15 mouse cellular contexts compared by ENCODE assay signal in genomic region chr2:102030152-102030551, GRCm38 (mm10).
A peak's percentile ranks its signal among the peaks of the same experiment; 100 is the strongest.
DNase-seq lines count a peak whose midpoint lies in the region; ATAC-seq lines count a peak whose summit lies in the region.
"Had no signal": no experiment of that assay in that cellular context is flagged by ENCODE, and none has a peak within 500 bp of the region (broad histone marks: within the 10 kb centered on the region; RNA-seq: fewer than 3 reads in every experiment).

No protein-coding gene starts in this region.

- peak overlapping the region; percentile 58; the same call in 1 of the 2 replicates for H3K27ac ChIP-seq in hindbrain, embryonic 12.5 days
- no peak overlapping the region for H3K27ac ChIP-seq in hindbrain, embryonic 10.5 days
- peak overlapping the region; percentile 74 for H3K27ac ChIP-seq in midbrain, embryonic 13.5 days
- H3K27ac ChIP-seq: embryonic facial prominence, embryonic 10.5 days; left cerebral cortex, adult 2 months; limb, embryonic 10.5 days; liver, embryonic 12.5 days; macrophage had no signal

- H3K4me2 ChIP-seq in hindbrain, embryonic 12.5 days (replicated peaks): no peak overlapping the region
- no peak overlapping the region for H3K4me2 ChIP-seq in midbrain, embryonic 13.5 days (replicated peaks)
- H3K4me2 ChIP-seq: heart, embryonic 12.5 days; liver, embryonic 12.5 days; lung, embryonic 14.5 days had no signal

- WGBS in hindbrain, embryonic 12.5 days: 84% methylated on average over 6 of the region's 6 CpGs
- WGBS in hindbrain, embryonic 10.5 days: 91% methylated on average over 6 of the region's 6 CpGs
- 79% methylated on average over 6 of the region's 6 CpGs for WGBS in midbrain, embryonic 13.5 days

- no peak for DNase-seq in hindbrain, embryonic 10.5 days (ENCODE audit: low spot score)
- DNase-seq in thymus, postnatal 14 days: peak; percentile 21
- no peak for DNase-seq in thymus, adult 18-20 months
- no peak for DNase-seq in layer of hippocampus, postnatal 25 days (ENCODE audit: extremely low spot score in 1 of 2, low spot score in 1 of 2)
- DNase-seq: cerebellum, adult 11-12 months had no signal

- H3K4me3 ChIP-seq in hindbrain, embryonic 12.5 days: no peak overlapping the region
- H3K4me3 ChIP-seq in hindbrain, embryonic 10.5 days: no peak overlapping the region
- H3K4me3 ChIP-seq in midbrain, embryonic 13.5 days (replicated peaks): no peak overlapping the region
- H3K4me3 ChIP-seq: embryonic facial prominence, embryonic 10.5 days; heart, embryonic 12.5 days; left cerebral cortex, adult 2 months; limb, embryonic 10.5 days; liver, embryonic 12.5 days had no signal

- H3K4me1 ChIP-seq in hindbrain, embryonic 12.5 days: peaks cover 39% of the 10 kb centered on the region
- peaks cover 16% of the 10 kb centered on the region for H3K4me1 ChIP-seq in hindbrain, embryonic 10.5 days (replicated peaks)
- H3K4me1 ChIP-seq in midbrain, embryonic 13.5 days (replicated peaks): peaks cover 57% of the 10 kb centered on the region

- no peak overlapping the region for H3K9ac ChIP-seq in hindbrain, embryonic 12.5 days
- no peak overlapping the region for H3K9ac ChIP-seq in midbrain, embryonic 13.5 days (replicated peaks)
- H3K9ac ChIP-seq: heart, embryonic 12.5 days; liver, embryonic 12.5 days; lung, embryonic 14.5 days had no signal

- no peak for ATAC-seq in hindbrain, embryonic 12.5 days (ENCODE audit: low FRiP score)
- peak; percentile 18; the same call in 1 of the 2 replicates for ATAC-seq in midbrain, embryonic 13.5 days
- ATAC-seq in inflammation-experienced regulatory T-cells, adult 6 months: no peak
- ATAC-seq: liver, embryonic 12.5 days had no signal

- H3K27me3 ChIP-seq in hindbrain, embryonic 12.5 days: no peaks in the 10 kb centered on the region
- no peaks in the 10 kb centered on the region for H3K27me3 ChIP-seq in hindbrain, embryonic 10.5 days (ENCODE audit: insufficient read depth, poor library complexity, severe bottlenecking)
- H3K27me3 ChIP-seq in midbrain, embryonic 13.5 days: no peaks in the 10 kb centered on the region
- H3K27me3 ChIP-seq: heart, embryonic 12.5 days; liver, embryonic 12.5 days had no signal

- no peaks in the 10 kb centered on the region for H3K9me3 ChIP-seq in hindbrain, embryonic 12.5 days (replicated peaks)
- no peaks in the 10 kb centered on the region for H3K9me3 ChIP-seq in hindbrain, embryonic 10.5 days
- no peaks in the 10 kb centered on the region for H3K9me3 ChIP-seq in midbrain, embryonic 13.5 days
- H3K9me3 ChIP-seq: embryonic facial prominence, embryonic 10.5 days; heart, embryonic 12.5 days; limb, embryonic 10.5 days; liver, embryonic 12.5 days had no signal

- H3K36me3 ChIP-seq in hindbrain, embryonic 12.5 days: no peaks in the 10 kb centered on the region
- H3K36me3 ChIP-seq in hindbrain, embryonic 10.5 days: 0 out of 2 replicates have a peak, but pooled peaks cover 4% of the 10 kb centered on the region
- no peaks in the 10 kb centered on the region for H3K36me3 ChIP-seq in midbrain, embryonic 13.5 days
- H3K36me3 ChIP-seq: embryonic facial prominence, embryonic 10.5 days; heart, embryonic 12.5 days; liver, embryonic 12.5 days had no signal
